Mouse (Mus musculus) right cerebral cortex, postnatal 25 days (tissue): ENCODE data around the gene Ank3.

Experiments
- DNase-seq: peaks from one replicate; pipeline ENCODE4 v3.0.0; 2022

Ank3 gene

DNA sequence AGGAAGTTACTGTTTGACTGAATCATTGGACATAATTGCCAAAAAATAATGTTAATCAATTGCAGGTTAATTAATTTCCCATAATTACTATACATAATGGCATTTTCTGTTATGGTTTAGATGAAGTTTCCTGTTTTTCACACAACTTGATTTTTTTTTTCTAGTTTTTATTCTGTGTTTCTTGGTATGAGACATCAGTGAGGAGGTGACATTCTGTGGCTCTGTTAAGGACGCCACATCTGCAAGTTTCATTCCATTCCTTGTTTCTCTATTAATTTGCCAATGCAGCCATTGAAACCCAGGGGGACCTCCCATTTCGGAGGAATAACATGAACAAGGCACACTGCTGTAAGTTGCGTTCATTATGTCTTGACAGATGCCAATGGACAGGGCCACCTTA, 143.9 kb downstream of the Ank3 start:
- DNase-seq: no peak

DNA sequence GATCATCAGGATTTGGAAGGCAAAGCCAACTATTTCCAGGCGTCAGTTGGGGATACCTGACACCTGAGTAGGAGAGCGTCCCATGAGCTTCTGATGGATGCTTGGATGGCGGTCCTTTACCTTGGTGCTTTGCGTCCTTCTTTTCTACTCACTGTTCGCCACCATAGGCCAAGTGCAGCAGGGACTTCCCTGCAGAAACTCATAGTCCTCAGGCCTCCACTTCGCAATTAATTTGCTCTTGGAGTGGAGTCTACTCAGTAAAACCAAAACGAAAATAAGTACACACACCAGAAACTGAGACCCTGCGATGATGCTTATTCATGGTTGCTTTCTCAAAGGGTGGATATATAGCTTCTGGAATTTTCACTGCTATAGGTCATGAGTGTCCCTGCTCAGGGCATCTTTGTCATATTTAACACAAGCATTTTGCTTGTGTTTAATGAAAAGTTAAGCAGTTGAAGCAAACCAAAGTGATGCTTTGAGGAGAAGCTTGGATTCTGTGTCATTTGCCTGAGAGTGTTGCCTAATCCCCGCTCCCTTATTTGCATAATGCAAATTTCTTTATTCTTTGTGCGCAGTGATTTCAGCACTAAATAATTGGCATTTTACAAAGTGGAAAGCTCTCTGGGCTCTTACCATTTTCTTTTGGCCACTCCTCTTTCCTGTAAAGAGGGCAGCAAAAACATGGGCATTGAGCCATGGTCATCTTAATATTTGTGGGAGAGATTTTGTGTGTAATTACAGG, 145.5 kb downstream of the Ank3 start:
- DNase-seq: no peak

DNA sequence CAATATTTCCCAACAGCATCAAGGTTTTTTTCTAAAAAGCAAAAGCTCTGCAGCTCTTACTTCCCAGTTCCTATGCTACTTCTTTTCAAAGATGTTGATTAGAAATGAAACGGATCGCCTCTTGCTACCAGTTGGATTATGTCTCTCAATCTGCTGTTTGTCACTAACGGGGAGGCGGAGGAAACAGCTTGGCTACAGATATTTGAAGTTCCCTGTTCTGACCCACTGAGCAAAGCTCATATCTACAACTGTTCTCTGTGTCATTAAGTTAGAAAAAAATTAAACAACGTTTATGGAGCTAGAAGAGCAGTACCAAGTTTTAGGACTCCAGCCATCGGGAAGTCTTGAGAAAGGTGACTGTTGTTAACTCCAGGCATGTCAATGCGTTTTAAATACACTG, 146.1 kb downstream of the Ank3 start:
- DNase-seq: no peak

DNA sequence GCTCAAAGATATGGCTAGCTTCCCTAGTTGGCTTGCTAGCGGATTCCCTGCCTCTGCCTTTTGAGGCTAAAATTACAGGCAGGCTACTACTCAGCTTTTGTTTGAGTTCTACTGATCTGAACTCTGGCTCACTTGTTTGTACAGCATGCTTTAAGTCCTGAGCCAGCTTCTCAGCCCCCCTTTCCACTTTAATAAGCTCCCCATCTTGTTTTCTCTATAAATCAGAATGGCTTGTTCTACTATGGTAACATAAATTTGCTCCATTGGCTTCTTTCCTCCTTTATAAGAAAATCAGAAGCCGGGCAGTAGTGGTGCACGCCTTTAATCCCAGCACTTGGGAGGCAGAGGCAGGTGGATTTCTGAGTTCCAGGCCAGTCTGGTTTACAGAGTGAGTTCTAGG, 147.4 kb downstream of the Ank3 start:
- no peak for DNase-seq

DNA sequence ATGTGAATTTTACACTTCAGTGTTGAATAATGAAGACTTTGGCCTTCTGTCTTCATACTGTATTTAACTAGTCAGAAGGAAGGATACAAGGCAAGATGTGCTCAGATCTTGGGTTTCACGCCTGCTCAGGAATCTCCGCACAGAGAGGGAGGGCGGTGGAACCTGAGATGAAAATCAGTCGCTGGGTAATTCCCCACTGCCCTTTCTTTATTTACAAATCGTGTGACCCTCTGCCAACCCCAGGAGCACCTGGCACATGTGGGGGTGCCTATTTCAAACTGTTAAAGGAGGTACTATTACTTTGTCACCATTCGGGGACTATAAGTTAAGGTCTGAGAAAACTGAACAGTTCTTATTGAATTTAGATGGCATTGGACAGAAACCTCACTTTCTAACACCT, 148.1 kb downstream of the Ank3 start:
- DNase-seq: no peak

DNA sequence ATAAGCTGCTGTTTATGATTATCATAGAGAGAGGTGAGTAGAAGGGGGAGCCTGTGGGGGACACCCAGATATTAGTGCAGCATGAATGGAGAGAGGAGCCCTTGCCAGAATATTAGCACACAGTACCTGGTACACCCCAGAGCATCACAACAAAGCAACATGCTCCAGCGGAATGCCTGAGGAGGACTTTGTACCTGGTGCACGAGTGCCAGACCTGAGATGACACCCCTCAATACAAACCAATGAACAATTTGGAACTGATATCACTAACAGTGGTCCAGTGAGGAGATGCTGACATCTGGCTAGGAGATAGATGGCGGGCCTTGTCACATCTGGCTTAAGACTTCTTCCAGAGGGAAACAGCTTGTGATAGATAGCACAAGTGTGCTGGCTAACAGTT, 150.2 kb downstream of the Ank3 start:
- no peak for DNase-seq

DNA sequence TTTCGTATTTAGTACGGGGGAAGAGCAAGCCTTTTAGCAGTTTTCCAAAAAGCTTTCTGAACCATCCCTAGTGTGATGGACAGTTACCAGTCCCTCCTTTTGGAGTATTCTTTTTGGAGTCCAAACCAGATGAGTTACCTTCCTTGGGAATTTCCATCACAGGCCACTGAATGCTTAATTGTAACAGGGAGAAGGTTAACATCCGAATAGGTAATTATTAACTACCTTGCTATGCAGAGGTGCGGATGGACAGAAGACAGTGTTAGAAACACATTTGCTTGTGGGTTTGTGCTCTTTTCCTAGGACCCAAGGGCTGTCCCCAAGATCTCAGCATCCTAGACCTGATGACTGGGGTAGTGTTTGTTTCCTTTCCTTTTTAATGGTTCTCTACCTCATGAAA, 150.6 kb downstream of the Ank3 start:
- DNase-seq: no peak

DNA sequence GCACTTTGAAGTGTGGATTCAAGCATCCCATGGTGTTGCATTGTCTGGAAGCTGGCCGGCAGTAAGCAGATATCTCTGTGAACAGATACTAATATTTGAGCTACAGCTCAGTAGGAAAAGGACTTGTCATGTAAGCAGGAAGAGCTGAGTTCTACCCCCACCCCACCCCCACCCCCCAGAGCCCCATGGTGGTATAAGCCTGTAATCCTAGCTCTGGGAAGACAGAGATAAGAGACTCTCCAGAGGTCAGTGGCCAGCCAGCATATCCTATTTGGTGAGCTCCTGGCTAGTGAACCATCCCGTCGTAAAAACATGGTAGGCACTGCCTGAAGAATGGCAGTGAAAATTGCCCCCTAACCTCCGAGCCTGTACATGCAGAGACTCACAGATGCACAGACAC, 152.3 kb downstream of the Ank3 start:
- DNase-seq: no peak

DNA sequence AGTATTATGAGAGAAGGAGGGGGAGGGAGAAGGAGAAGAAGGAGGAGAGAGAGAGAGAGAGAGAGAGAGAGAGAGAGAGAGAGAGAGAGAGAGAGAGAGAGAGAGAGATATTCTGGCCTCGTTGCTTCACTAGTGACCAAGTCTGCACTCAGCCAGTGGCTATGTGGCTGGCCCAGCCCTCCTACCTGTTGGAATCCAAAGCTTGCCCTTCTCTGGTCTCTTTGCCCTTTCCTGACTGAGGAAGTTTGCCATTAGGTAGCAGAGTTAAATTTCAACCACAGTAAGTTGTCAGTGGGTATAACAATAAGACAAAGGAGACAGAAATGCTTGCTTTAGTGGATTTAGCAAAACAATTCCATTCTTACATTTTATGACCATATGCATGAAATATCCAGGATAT, 154.5 kb downstream of the Ank3 start:
- no peak for DNase-seq

DNA sequence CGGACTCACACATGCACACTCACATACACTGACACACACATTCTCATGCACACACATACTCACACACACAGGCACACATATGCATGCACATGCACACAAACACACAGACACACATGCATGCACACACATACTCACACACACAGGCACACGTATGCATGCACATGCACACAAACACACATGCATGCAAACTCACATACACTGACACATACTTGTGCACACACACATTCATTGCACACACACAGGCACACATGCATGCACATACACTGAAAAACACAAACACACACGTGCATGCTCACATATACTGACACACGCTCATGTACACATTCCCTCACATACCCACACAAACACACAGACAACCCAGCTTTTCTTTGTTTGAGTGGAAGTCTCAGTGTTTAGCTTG, 157.0 kb downstream of the Ank3 start:
- no peak for DNase-seq

DNA sequence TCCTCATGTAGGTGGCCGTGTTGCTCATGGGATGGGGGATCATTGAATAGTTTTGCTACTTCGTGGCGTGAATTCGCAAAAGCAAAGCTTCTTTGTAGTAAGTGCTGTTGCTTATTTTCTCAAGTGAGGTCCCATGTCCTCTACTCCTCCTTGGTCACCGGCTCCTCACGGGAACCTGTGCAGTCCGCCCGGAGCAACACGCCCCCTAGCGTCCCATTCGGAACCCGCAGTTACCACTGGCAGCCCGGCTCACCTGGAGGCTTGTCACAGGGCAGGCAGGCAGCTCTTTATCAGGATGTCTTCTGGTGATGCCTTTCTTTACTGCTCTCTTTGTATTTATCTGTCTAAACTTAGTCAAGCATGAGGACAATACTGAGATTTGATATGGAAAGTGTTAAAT, 157.7 kb downstream of the Ank3 start:
- no peak for DNase-seq

DNA sequence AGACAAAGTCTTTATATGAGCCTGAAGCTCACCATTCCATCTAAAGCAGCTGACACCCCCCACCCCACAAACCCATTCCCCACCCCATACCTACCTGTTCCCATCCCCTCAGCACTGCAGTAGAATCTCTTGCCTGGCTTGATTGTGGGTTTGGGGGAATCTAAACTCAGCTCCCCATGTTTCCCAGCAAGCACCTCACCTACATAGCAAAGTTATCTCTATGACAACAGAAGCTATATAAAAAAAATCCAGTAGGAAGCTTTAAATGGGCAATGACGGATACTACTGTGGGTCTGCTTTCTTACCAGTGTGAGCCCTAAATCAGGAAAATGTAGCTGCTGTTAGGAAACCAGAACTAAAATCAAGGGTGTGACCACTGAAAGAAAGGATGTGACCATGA, 161.7 kb downstream of the Ank3 start:
- DNase-seq: no peak

DNA sequence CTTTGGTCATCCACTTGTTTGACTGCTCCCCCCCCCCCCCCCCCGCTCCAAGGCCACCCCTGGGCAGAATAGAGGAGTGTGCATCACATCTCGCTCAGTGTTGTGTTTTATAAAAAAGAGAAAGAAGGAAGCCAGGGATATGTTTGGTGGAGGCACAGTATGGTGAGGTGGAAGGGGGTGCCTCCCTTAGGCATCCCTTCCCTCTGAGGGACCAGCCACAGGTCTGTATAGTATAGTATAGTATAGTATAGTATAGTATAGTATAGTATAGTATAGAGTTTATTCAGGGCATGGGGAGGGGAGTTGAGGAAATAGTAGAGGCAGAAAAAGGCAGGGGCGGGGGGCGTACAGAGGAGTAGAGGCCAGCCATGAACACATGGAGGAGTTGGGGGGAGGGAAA, 164.4 kb downstream of the Ank3 start:
- no peak for DNase-seq

DNA sequence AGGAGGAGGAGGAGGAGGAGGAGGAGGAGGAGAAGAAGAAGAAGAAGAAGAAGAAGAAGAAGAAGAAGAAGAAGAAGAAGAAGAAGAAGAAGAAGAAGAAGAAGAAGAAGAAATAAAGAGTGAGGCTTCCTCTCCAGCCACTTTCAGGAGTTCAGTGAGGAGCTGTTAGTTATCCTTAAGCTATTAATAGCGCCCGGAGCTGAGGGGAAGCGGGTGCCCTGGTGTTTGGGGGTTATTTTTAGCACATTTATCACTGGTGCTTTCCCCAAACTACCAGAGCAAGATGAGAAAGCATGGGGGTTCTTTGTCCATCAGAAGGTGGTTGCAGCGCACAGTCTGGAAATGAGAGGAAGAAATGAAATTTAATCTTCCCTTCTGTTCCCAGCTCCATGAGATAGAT, 166.5 kb downstream of the Ank3 start:
- DNase-seq: no peak

DNA sequence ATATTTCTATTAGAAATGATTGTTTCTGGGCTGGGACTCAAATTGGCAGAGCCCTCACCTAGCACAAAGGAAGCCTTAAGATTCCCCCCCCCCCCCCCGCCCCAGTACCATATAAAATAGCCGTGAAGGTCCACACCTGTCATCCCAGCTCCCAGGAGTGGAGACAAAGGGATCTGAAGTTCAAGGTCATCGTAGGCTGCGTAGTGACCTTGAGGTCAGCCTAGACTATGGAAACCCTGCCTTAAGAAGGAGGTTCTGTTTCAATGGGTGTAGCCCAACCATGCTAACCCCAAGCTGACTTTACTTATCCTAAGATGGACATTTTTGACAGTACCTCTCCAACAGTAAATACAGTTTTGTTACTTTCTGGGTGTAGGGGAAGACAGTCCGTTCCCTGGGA, 170.4 kb downstream of the Ank3 start:
- no peak for DNase-seq

DNA sequence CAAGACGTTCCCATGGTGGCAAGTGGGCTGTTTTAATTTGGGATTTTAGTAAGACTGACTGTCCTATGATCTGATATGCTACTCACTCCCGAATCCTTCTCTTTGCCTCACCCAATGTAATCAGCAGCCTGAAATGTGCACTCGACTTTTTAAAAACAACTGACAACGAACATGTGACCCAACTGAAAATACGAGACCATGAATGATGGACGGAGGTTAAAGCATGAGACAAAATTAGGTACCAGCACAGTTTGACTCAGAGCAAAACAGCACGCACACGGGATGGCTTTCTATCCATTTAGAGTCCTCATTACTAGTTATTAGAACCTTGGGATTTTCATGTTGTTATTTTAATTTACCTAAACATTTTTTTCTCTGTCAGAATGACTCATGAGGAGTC, 171.2 kb downstream of the Ank3 start:
- no peak for DNase-seq

DNA sequence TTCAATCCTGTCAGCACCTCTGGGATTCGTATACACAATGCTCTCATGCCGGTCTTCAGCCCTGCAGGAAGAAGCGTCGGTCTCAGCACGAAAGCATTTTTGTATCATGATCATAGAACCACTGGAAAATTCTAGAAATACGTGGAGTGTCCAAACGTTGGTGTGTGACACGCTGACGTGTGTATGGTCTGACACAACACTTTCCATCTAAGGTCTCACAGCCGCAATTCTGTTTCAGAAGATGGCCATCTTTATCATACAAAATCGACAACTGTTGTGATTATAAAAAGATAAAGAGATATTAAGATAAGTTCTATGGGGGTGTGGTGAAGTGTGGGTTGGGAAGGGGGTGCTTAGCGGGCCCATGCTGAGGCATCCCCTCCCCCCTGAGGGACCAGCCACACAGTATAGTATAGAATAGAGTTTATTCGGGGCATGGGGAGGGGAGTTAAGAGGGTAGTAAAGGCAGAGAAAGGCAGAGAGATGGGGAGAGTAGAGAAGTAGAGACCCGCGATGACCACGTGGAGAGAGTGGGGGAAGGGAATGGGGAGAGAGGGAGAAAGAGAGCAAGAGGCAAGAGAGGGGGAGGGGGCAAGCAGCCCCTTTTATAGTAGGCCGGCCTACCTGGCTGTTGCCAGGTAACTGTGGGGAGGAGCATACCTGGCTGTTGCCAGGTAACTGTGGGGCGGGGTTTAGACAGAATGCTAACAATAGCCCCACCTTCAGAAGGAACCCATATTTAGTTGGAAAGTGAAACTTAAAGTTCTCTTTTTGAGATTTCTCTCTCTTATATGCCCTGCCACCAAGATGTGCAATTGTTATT, 172.1 kb downstream of the Ank3 start:
- DNase-seq: no peak

DNA sequence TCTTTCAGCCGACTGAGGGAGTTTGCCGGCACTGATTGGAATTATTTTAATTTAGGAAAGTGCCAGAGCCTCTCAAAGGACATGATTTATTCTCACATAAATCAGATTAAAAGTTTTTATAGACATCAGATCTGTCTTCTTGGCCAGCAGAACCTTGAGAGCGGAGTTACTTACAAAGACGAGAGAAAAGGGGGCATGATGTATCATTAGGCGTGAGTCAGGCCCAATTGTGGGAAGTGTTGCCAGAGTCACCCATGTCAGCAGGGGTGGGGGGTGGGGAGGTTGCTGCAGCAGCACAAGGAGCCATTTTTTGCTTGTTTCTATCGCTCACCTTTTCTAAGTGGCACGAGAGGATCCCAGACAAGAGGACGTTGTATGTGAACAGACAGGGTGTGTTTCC, 172.8 kb downstream of the Ank3 start:
- DNase-seq: no peak

DNA sequence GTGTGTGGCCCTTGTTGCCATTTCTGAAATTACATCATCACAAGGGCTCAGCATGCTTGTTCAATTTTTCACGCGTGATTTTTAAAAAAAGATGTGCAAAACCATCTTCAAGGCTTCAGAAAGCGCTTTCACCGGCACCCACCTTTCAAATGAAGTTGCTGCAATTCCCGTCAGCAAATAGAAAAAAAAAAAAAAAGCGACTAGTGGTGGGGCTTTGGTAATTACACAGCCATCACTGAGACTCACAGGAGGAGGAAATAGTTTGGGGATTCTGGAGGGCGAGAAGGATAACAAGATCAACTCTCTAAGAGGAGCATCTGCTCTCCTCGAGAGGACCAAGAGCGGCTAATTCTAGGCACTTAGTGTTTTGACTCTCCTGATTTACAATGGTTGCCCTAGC, 173.4 kb downstream of the Ank3 start:
- DNase-seq: no peak

DNA sequence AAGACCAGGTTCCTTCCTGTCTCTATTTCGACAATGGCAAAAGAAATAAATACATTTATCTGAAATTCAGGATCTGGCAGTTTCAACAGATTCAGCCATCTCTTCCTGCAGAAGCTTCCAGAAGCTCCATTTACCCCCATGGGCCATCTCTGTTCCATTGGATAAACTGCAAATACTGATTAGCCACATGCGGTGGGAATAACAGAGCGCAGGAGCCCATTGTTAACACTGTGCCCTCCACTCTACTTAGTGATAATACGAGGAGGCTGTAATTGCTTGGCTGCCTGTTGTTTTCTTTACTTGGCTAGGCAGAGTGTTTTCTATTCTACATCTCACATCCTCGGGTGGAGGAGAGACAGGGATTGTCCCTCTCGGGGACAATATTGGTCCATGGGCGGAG, 174.5 kb downstream of the Ank3 start:
- no peak for DNase-seq

DNA sequence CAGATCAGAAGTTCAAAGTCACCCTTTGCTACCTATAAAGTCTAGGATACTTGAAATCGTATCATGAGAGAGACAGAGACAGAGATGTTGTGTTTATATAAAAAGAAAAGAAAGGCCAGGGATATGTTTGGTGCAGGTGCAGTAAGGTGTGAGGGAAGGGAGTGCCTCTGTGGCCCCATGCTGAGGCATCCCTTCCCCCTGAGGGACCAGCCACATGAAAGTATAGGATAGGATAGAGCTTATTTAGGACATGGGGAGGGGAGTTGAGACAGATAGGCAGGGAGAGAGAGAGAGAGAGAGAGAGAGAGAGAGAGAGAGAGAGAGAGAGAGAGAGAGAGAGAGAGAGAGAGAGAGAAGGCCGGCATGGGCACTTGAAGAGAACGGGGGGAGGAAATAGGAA, 175.2 kb downstream of the Ank3 start:
- no peak for DNase-seq

DNA sequence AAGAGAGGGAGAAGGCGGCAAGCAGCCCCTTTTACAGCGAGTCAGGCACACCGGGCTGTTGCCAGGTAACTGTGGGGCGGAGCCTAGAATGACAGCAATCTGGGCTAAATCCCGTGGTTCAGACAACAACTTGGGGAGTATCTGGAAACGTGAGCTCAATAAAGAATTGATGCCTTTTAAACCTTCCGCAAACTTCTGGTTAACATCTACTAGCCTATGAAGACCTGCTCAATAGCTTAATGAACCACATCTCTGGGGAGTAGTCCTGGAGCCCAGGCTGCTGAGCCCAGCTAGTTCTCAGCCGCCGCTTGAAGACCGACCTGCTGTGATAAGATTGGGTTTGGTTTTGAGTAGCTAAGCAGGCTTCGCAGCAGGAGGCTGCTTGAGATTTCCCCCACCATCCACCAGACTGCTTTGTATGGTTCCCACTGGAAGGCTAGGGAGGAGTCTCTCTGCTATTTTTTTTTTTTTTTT, 175.7 kb downstream of the Ank3 start:
- DNase-seq: no peak

DNA sequence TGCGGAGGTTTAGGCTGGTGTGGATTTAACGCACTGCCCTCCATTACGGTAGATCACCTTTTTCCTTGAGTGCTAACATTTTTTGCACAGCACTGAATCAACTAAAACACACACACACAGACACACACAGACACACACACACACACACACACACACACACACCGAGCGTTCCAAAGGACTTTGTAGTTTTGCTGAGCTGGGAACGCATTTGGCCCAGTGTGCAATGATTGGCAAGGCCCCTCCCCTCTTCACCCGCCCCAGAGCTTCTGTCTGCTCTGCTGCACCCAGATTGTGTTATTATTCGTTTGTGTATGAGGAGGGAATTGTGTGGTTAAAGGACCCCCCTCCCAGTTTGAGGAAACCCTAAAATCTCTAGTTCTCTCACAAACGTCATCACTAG, 176.3 kb downstream of the Ank3 start:
- no peak for DNase-seq

DNA sequence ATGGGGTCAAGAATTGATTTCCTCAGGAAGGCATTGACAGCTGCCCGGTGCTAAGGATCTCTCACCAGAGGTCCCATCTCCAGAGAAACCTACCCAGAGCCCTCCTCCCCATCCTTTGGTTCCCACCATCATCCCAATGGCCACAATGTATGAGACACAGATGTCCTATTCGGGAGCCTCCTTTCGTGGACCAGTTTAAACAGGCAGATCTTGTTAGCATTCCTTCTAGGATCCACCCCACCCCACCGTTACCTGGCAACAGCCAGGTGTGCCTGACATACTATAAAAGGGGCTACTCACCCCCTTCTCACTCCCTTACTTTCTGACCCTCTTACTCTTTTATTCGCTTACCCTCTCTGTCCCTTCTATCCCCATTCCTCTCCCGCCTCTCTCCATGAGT, 176.9 kb downstream of the Ank3 start:
- no peak for DNase-seq

DNA sequence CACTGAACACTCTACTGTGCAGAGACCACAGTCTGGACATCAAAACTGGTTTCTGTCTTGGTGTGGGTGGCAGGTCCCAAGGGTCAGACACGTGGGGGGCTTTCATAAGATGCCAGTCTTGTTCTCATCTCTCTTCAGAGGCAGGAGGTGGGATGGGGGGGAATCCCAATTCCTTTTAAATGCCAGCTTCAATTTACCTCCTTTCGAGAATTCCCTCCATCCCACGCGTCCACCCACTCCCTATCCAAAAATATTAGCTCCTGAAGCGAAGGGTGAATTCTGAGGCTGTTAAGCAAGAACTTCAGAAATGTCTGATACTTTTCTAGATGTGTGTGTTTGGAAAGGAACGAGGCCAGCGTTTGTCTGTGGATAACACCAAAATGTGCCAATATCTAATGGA, 177.7 kb downstream of the Ank3 start:
- no peak for DNase-seq
